Mouse (Mus musculus) T-helper 1 cell (primary cell): ENCODE results near the gene Gm49661.

Experiments used
- in situ Hi-C: fragments of 300-600 bp; cut with MboI, MseI; formaldehyde crosslinking; loops from one replicate; pipeline ENCODE4 v1.15.1; 2025; ENCODE audit warnings: high pct_unique_total_duplicates

Gene Gm49661

GRCm38 (mm10) chr8:84984294-84985048 lies 15.2 kb upstream of the Gm49661 start:
- in situ Hi-C loops, result no loop called here

DNA sequence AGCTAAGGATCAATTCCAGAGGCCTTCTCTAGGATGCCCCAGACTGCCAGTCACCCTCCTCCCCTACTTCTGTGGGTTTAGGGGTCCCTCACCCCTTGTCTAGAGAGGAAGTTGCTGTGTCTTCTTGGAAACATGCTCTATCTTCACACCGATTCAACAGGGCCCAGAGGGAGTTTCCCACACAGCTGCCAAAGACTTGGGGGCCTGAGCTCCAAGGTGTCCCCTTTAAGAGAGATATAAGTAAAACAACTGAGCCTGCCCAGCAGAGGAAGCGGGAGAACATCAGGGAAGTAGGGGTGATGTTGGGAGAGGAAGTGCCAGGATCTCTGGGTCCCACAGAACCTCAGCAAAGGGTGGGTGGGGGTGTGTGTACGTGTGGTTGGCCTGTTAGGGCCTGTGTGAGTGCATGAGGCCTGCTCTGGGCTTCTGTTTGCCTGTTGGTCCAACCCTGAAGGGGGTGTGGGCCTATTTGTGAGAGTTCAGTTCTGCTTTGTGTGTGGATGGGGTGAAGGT lies 13.3 kb upstream of the Gm49661 start:
- in situ Hi-C loops, result no loop called here

DNA sequence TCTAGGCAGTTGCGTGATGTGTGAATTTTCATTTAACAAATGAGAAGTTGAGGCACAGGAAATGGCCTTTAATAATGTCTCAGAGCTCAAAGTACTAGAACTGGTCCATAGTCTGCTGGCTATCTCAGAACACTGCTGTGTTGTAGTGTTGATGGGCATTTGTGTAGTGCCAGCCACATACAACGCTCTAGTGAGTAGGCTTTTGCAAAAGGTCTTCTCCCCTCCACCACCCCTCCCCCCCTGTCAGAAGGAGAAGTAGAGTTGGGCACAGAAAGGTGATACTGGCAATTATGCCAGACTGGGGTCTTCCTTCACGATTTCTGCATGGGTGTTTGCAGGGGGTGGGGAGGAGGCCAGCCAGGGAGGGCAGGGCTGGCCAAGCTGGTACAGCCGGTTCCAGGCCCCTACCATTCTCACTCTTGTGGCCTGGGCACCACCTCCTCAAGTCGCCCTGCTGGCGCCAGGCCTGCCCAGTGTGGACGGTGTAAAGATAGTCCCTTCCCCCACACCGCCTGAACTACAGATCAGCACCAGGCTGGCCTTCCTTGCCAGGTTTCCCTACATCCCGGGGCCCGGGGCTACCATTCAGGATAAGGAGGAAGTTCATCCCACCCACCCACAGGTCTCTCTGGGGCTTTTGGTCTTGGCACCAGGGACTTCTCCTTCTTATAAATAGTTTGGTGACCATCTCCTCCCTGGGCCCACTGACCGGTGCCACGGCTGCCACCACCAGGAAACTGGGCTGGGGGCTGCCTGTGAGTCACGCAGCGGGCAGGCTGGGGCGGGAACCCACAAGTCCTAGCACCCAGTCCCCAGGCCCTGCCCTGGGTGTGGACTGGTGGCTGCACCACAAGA lies 12.6 kb upstream of the Gm49661 start:
- in situ Hi-C loops, result no loop called here

- in situ Hi-C loops, result no loop called here
These were observed 11.6 kb upstream of the Gm49661 start for GRCm38 (mm10) chr8:84980622-84981358.

DNA sequence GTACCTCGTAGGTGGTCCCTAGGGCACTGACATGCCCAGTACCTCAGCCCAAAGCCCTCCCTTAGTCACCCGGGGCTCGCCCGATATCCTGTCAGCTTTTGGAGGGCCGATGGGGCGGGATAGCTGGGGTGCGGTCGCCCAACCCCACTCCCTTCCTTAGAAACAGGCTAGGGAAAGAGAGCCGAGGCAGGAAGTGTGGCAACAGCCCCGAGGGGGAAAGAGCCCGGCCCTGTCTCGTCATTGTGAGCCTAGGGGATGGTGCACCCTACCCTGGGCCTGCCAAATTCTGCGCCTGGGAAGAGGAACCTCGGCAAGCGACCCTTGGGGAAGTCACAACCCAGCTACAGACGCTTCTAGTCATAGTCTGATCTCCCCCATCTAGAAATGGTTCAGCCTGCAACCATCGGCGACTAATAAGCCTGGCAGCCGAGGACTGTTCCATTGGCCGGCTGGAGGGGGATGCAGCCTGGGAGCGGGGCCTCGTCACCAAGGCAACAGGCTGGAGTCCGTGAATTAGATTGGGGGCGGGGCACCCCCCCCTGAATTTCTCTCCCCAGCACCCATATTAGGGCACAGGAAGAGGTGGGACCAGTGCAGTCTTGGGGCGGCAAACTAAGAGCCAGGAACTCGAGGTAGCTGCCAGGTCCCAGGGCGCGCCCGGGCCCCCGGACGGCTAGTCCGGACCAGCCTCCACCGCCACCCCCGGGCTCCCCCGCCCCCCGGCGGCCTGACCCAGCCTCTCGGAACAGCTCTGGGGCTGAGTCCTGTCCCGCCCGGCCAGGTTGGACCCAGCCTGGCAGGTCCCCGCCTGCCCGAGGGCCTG lies 10.6 kb upstream of the Gm49661 start:
- in situ Hi-C loops, result loop anchor here (5.0 kb wide), 1 partner anchor 47 kb away; the partner anchor contains the start of genes Asna1 and Trir

GRCm38 (mm10) chr8:84978248-84978940 lies 9.2 kb upstream of the Gm49661 start, which contains the start of gene Junb:
TSS of gene Junb (minus strand) at chr8:84978718.
- in situ Hi-C loops, result loop anchor here (5.0 kb wide), 1 partner anchor 49 kb away; the partner anchor contains the start of genes Asna1 and Trir

- in situ Hi-C loops, result loop anchor here (5.0 kb wide), 1 partner anchor 50 kb away; the partner anchor contains the start of genes Asna1 and Trir
These were observed 8.4 kb upstream of the Gm49661 start for GRCm38 (mm10) chr8:84977435-84978247.

DNA sequence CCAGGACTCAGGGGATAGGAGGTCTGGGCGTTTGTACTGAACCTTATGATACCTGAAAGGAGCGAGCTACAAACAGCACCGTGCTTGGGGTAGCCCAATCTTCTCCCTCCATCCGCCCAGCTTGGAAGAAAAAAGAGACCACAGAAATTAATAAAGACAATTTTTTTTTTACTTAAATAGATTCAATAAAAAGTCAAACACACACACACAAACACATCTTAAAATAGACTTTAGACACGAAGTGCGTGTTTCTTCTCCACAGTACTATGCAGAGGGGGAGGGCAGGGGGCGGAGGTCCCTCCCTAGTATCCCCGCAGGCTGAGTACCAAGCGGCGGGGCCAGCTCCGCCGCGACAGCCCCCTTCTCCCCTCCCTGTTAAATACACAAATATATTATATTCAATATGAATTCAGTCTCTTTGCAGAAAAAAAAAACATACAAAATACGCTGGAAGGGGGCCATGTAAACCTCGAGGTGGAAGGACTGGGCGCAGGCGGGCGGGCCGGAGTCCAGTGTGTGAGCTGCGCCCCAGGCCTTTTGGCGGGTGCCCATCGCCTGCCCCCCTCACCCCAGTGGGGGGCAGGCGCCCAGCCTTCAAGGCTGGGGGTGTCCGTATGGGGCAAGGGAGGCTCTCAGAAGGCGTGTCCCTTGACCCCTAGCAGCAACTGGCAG lies 7.7 kb upstream of the Gm49661 start:
- in situ Hi-C loops, result loop anchor here (5.0 kb wide), 1 partner anchor 50 kb away; the partner anchor contains the start of genes Asna1 and Trir

DNA sequence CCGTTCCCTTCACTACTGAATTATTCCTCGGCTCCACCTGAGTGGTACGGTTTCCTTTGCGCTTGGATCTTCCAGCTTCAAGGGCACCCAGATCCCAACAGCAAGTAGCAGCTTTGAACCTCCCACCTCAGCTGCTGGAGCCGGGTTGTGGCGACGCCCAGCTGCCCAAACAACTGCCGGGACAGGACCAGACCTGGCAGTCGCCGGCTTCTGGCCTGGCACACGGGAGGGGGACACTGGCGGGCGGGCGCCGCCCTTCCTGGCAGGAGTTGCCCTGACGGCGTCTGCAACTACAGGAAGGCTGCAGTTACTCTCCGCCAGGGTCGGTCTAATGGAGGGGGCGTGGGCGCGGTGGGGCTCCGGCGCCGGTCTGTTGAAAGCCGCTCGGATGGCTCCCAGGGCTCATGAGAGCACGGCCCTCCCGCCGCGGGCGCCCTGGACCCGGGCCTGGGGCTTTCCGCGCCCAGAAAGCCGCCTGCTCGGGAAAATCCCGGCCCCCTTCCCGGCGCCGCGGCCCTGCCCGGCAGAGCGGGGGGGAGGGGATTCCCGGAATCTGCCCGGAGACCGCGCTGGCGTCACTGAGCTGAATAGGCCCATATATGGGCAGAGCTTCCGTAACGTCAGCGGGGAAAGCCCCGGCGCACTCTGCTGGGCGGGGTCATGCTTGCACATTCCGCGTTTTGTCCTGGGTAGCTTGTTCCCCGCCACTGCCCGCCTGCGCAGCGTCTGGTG lies 7.0 kb upstream of the Gm49661 start:
- in situ Hi-C loops, result loop anchor here (5.0 kb wide), 1 partner anchor 51 kb away; the partner anchor contains the start of genes Asna1 and Trir

DNA sequence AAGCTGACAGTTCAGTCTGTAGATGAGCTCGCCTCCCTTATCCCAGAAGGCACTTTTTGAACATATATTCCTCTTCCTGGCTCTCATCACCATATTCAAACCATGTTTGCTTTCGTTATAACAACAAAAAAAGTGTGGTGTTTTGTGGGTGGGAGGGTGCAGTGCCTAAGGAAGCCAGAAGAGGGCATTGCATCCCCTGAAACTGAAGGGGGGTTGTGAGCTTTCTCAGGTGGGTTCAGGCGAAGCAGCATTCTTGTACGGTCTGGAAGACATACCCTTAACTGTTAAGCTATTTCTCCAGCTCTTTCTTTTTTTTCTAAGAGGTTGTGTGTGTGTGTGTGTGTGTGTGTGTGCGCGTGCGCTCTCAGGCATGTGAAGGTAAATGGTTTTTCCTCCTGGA lies 6.2 kb upstream of the Gm49661 start:
- in situ Hi-C loops, result loop anchor here (5.0 kb wide), 1 partner anchor 52 kb away; the partner anchor contains the start of genes Asna1 and Trir

DNA sequence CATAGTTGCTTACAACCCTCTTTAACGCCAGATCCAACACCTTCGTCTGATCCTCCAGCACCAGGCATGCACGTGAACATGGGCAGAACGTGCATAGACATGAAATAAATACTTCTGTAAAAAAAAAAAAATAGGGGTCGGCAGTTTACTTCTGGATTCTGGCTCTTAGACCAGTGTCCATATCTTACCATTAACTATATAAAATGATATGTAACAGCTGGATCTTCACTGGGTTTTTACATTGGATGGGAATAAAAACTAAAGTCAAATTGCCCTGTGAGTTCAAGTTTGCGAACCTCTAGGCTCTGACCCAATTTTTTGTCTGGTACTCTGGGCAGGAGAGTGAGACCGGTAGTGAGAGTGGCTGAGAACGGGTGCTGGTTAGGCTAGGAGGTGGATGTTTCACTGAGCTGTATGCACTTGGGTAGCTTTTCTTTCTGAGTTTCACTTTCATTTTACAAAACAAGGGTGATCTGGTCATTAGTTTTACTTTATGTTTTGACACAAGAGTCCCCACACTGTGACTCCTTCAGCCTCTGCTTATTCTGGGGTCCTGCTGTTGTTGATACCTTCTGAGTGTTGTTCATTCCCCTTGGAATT lies 5.4 kb upstream of the Gm49661 start:
- in situ Hi-C loops, result loop anchor here (5.0 kb wide), 1 partner anchor 53 kb away; the partner anchor contains the start of genes Asna1 and Trir

DNA sequence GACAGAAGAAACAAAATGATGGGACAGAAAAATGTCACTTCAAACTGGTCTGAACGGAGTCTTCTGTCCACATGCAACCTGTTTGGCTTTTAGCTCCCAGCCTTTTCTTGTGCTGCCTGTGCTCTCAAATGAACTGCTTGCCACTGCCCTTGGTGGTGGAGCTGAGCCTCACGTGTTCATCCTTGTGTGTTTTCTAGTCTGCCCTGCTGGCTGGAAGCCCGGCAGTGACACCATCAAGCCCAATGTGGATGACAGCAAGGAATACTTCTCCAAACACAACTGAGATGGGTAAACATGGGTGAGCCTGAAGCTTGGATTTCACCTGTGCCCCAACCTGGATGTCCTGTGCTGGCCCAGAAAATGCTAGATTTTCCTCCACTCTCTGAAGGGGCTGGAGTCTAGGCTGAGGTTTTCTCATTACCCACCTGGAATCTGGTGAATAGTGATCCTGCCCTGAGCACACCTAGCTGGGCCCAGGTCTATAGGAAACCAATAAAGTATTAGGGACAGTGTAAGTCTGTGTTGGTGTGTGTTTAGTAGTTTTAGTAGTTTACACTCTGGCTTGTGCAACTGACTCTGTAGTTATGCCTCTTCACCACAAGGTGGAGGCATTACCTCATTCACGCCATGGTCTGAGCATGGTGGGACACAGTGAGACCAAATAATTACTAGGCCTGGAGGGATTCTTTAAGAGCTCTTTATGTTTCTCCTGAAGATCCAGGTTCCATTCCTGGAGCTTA lies 4.7 kb upstream of the Gm49661 start:
- in situ Hi-C loops, result no loop called here

DNA sequence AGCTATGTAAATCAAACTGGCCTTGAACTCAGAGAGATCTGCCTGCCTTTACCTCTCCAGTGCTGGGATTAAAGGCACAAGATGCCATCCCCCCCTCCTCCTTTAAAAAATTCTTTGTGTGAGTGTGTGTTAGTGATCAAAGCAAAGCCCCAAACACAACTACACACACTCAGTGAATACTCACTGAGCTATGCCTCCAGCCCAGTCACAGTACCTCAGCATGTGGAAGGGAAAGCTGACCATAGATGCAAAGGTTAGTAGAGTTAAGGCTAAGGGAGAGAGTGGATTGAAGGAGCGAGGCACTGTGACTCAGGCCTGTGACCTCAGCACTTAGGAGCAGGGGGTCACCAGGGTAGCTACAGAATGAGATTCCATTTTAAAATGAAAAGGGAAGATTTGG lies 3.8 kb upstream of the Gm49661 start:
- in situ Hi-C loops, result no loop called here

GRCm38 (mm10) chr8:84970913-84971312 lies 1.7 kb upstream of the Gm49661 start:
- in situ Hi-C loops, result no loop called here

GRCm38 (mm10) chr8:84970135-84970790 lies 1.0 kb upstream of the Gm49661 start:
- in situ Hi-C loops, result no loop called here

DNA sequence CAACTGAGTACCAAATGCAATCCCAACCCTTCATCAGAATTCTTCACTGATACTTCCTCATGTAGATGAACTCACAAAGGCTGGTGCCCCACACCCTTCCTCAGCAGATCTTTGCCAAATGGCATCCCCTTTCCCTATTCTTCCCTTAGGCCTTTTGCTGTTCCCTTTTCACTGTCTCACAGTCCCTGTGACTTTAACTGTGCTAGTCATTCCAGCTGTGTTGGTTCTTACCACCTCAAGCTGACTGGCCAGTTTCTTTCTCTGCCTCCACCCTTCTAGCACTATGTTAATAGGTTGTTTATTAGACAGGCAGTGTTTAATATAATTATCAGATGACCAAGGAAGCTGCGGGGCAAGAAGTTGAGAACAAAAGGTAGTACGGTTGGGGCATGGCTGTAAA lies 583 bp downstream of the Gm49661 start:
- in situ Hi-C loops, result no loop called here
